Mouse (Mus musculus) kidney, adult 18-20 months (tissue): ENCODE data around the gene Bnip3.

Source experiments
- DNase-seq: peaks from one replicate; pipeline ENCODE4 v3.0.0; 2021

The Bnip3 gene

GRCm38 (mm10) chr7:138841436-138842151 lies 67.7 kb downstream of the Bnip3 start:
- DNase-seq = no peak
